Mouse (Mus musculus): ENCODE results near the gene Cilp2. TPM values are rescaled to one million over a fixed set of nuclear protein-coding genes. Genes with fewer than 3 reads are reported as not detected.
A peak's percentile ranks its signal among the peaks of the same experiment; 100 is the strongest.

Cilp2 gene
- polyA plus RNA-seq, 1 experiment from 2014 or later = 0.37 TPM

DNA sequence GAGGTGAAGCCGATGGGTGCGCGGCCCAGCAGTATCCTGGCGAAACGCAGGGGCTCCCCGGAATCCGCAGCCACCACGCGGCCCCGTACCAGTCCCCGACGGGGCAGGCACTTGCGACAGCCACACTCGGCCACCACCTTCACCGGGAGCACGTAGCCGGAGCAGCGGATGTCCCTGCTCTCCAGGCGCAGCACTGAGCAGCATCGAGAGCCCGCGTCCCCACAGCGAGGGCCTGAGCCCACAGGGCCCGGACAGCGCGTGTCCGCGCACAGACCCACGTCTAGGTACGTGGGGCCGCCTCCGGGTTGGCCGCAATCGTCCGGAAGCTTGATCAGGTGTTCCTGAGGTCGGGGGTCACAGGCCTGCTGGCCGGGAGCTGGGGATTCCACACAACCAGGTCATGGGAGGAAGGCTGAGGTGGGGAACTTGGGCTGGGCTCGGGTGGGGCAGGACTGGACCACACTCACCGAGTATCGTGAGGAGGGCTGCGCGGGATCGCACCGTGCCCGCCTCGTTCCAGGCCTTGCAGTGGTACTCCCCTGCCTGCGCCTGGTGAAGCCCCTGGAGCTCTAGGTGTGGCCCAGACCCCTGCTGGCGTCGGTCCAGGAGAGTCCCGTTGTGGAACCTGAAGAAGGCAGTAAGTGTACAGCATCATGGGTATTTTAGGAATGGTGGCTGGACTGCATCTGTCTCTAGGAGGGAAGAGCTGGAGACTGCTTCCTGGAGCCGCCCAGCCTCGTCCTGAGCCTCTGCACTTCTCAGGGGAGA, 4.5 kb downstream of the Cilp2 start:
- ATAC-seq (replicated peaks; ENCODE audit: insufficient number of reproducible peaks, insufficient read depth, low FRiP score, low read depth) = no peak
- Histone ChIP-seq H3K9me3 (replicated peaks) (no peaks in the 10 kb centered on the region), H3K27me3 (peaks cover 98% of the 10 kb centered on the region), H3K4me1 (replicated peaks) (peaks cover 41% of the 10 kb centered on the region), H3K27ac (no peak overlapping the region), H3K4me3 (peak overlapping the region; percentile 49), H3K4me2 (peak overlapping the region; percentile 64; the same call in 1 of the 2 replicates), H3K9ac (no peak overlapping the region), H3K36me3 (no peaks in the 10 kb centered on the region)
- WGBS = 20% methylated on average over 52 of the region's 52 CpGs

DNA sequence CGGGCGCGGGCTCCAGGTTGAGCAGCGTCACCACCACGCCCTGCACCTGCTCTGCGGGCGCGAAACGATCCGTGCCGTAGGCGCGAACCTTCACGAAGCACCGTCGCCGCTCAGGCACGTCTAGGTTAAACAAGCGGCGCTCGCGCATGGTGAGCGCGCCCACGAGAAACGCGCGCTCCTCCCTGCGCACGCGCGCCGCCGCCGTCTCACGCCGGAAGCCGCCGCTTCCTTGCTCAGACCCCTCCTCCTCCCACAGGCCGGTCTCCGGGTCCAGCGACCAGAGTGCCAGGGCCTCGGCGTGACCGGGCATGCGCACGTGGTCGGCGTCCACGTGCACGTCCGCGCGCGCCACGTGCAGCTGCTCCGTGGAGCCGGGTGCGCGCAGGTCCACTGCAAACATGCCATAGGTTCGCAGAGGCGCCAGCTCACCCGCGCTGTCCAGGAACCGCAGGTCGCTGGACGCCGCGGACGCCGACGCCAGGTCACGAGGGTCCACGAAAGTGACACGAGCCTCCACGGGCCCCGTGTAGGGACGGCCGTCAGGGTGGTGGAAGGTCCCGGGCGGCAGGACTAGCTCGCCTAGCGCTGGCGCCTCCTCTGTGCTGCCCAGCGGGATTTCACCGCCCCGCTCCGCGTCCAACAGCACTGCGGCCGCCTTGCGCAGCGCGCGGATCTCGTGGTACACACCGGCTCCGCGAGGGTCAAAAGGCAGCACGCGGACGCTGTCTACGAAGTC, 5.3 kb downstream of the Cilp2 start:
- peaks cover 97% of the 10 kb centered on the region for H3K27me3 ChIP-seq
- 8% methylated on average over 101 of the region's 103 CpGs for WGBS
- peak overlapping the region; percentile 49 for H3K4me3 ChIP-seq
- no peaks in the 10 kb centered on the region for H3K9me3 ChIP-seq (replicated peaks)
- no peaks in the 10 kb centered on the region for H3K36me3 ChIP-seq
- H3K27ac ChIP-seq = no peak overlapping the region
- H3K4me2 ChIP-seq = peak overlapping the region; percentile 64
- H3K4me1 ChIP-seq (replicated peaks) = peaks cover 33% of the 10 kb centered on the region
- ATAC-seq (replicated peaks; ENCODE audit: insufficient number of reproducible peaks, insufficient read depth, low FRiP score, low read depth) = no peak
- peak overlapping the region; percentile 48 for H3K9ac ChIP-seq

DNA sequence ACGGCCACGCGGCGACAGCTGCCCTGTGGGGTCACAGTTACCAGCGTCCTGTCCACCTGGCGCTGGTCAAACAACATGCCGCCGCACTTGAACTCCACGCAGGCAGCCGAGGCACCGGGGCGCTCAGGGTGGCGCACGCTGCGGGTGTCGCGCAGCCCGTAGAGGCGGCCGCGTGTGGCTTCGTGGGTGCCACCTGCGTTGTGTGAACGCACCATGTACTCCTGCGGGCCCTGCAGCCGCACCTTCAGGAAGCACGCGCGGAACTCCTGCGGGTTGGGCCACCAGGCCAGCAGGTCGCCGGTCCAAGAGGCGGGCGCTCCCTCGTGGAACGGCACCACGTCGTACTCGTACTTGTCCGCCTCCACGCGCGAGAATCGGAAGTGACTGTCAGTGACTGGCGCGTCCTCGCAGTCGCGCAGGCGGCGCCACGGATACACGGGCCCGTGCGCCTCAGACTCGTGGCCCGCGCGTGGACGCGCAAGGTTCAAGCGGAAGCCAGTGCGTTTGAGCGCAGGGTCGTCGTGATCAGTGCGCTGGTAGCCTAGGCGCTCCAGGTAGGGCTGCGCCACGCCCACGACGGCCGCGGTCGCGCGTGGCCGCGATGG, 6.1 kb downstream of the Cilp2 start:
- no peak for ATAC-seq (replicated peaks; ENCODE audit: insufficient number of reproducible peaks, insufficient read depth, low FRiP score, low read depth)
- Histone ChIP-seq H3K9ac (peak overlapping the region; percentile 48; the same call in 1 of the 2 replicates), H3K4me1 (replicated peaks) (peaks cover 24% of the 10 kb centered on the region), H3K9me3 (replicated peaks) (no peaks in the 10 kb centered on the region), H3K36me3 (no peaks in the 10 kb centered on the region), H3K27me3 (peaks cover 93% of the 10 kb centered on the region), H3K4me2 (peak overlapping the region; percentile 64), H3K4me3 (peak overlapping the region; percentile 49), H3K27ac (no peak overlapping the region)
- WGBS = 16% methylated on average over 79 of the region's 79 CpGs

DNA sequence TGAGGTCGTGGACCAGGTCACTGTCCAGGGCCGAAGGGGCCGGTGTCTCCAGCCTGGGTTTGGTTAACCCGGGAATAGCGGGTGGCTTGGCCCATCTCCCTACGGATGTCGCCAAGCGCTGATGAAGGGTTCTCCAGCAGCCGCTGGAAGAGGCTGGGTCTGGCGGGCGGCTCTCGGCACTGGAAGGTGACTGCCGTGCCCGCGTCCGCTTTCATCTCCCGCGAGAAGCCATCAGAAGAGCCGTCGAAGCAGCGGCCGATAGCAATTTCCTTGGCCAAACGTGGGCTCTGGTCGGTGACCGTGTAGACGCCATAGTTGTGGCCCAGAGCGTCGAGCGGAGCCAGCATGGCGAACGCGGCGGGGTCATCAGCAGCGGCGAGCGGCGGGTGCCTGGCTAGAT, 6.6 kb downstream of the Cilp2 start:
- Histone ChIP-seq H3K4me1 (replicated peaks) (peaks cover 20% of the 10 kb centered on the region), H3K4me2 (peak overlapping the region; percentile 64), H3K27me3 (peaks cover 88% of the 10 kb centered on the region), H3K9ac (no peak overlapping the region), H3K27ac (no peak overlapping the region), H3K36me3 (no peaks in the 10 kb centered on the region), H3K4me3 (peak overlapping the region; percentile 49), H3K9me3 (replicated peaks) (no peaks in the 10 kb centered on the region)
- WGBS = 12% methylated on average over 37 of the region's 37 CpGs
- no peak for ATAC-seq (replicated peaks; ENCODE audit: insufficient number of reproducible peaks, insufficient read depth, low FRiP score, low read depth)

DNA sequence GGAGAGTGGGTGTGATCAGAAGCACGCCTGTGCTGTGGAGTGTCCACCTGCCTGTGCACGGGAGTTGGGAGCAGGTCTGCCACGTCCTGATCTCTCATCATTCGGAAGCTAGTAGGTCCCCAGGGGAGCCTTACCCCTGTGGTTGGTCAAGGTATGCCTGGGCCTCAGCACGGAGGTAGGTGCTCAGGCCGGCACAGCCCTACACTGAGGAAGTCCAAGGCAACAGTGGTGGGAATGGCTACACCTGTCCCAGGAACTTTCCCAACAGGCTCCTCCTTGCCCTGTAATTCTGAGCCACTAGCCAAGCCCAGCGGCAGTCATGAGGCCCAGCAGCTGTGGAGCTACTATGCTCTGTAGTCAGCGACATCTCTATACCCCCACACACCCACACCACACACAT, 7.8 kb downstream of the Cilp2 start:
- Histone ChIP-seq H3K9me3 (replicated peaks) (no peaks in the 10 kb centered on the region), H3K4me2 (no peak overlapping the region), H3K36me3 (no peaks in the 10 kb centered on the region), H3K27me3 (peaks cover 77% of the 10 kb centered on the region), H3K4me3 (no peak overlapping the region), H3K4me1 (replicated peaks) (peaks cover 18% of the 10 kb centered on the region), H3K9ac (no peak overlapping the region), H3K27ac (no peak overlapping the region)
- WGBS = 64% methylated on average over 8 of the region's 8 CpGs
- no peak for ATAC-seq (replicated peaks; ENCODE audit: insufficient number of reproducible peaks, insufficient read depth, low FRiP score, low read depth)

DNA sequence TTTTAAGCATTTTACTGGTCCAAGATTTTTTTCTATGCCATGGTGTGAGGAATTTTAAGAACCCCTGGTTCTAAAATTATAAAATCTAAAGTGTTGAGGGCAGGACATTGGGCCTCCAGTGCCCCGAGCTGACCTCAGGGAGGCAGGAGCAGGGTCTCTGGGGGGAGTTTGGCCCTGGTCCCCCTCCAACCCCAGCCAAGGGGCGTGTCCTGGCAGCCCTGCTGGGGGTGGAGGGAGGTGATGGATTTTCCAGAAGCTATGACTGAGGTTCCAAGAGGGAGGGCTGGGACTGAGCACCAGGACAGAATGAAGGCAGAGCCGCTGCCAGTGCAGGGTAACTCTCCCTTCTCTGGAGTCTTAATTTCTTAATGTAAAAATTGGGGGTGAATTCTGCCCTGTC, 9.5 kb downstream of the Cilp2 start:
- Histone ChIP-seq H3K4me3 (no peak overlapping the region), H3K9me3 (replicated peaks) (no peaks in the 10 kb centered on the region), H3K27ac (no peak overlapping the region), H3K27me3 (peaks cover 63% of the 10 kb centered on the region), H3K36me3 (no peaks in the 10 kb centered on the region), H3K9ac (no peak overlapping the region), H3K4me2 (no peak overlapping the region), H3K4me1 (replicated peaks) (peaks cover 18% of the 10 kb centered on the region)
- no peak for ATAC-seq (replicated peaks; ENCODE audit: insufficient number of reproducible peaks, insufficient read depth, low FRiP score, low read depth)
- 56% methylated on average over 3 of the region's 3 CpGs for WGBS

DNA sequence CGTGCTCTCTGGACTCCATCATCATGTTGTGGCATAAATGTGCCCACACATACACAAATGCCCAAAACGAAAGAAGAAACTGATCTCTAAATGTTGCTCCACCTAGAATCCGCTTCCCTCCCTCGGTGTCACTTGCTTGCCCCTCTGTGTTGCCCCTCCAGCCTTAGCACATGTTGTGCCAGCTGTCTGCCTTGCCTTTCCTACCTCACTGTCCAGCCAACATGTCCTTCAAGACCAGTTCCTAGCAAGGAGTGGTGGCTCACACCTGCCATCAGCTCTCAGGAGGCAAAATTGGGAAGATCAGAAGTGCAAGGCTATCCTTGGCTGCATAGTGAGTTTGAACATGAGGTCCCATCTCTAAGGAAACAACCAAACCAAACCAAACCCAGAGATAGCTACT, 10.1 kb downstream of the Cilp2 start:
- H3K27me3 ChIP-seq = peaks cover 59% of the 10 kb centered on the region
- 81% methylated on average over 4 of the region's 4 CpGs for WGBS
- H3K27ac ChIP-seq = no peak overlapping the region

DNA sequence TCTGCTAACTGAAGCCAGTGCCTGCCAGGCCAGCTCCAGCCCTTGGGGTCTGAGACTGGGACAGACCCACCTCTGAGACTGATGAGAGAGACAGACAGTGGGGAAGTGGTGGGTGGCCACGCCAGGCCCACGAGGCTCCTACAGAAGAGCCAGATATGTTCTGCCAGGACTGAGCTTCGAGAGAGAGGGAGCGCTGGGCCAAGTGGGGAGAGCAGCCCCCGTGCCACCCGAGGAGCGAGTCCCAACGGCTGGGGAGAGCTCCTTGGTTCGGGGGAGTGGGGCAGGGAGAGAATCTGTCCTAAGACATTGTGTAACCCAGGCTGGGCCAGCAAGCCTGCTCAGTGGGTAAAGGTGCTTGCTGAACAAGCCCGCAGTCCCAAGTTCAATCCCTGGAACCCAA, 10.5 kb downstream of the Cilp2 start:
- H3K9me3 ChIP-seq (replicated peaks) = no peaks in the 10 kb centered on the region
- peaks cover 54% of the 10 kb centered on the region for H3K27me3 ChIP-seq

More for the DNA sequence above, 10.1 kb downstream of the Cilp2 start:
- no peak overlapping the region for H3K4me3 ChIP-seq
- ATAC-seq (replicated peaks; ENCODE audit: insufficient number of reproducible peaks, insufficient read depth, low FRiP score, low read depth) = no peak
- no peak overlapping the region for H3K9ac ChIP-seq
- no peaks in the 10 kb centered on the region for H3K9me3 ChIP-seq (replicated peaks)
- H3K36me3 ChIP-seq = no peaks in the 10 kb centered on the region
- H3K4me1 ChIP-seq (replicated peaks) = peaks cover 15% of the 10 kb centered on the region
- H3K4me2 ChIP-seq = no peak overlapping the region

DNA sequence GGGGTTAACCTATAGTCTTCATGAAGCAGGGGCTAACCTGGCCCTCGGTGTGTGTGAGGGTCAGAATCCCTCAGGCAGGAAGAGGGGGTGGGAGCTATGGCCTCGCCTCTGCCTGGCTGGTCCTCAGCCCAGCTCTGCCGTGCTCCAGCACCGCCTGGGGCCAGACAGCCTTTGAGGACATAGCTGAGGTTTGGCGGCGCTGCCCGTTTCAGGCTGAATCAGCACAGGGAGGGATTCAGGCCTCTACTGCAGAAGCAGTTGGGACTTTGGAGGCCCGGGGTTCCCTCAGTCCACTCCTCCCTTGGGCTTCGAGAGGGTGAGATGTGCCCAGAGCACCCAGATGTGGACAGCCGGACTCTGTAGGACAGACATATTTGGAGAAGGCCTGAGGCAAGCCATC, 11.4 kb downstream of the Cilp2 start:
- H3K4me1 ChIP-seq (replicated peaks) = peaks cover 2% of the 10 kb centered on the region
- no peak; the same call in 1 of the 2 replicates for ATAC-seq (replicated peaks; ENCODE audit: insufficient number of reproducible peaks, insufficient read depth, low FRiP score, low read depth)
- H3K9ac ChIP-seq = no peak overlapping the region
- H3K4me2 ChIP-seq = no peak overlapping the region
- no peaks in the 10 kb centered on the region for H3K9me3 ChIP-seq (replicated peaks)
- H3K36me3 ChIP-seq = no peaks in the 10 kb centered on the region
- 41% methylated on average over 10 of the region's 10 CpGs for WGBS
- H3K4me3 ChIP-seq = no peak overlapping the region
- peaks cover 49% of the 10 kb centered on the region for H3K27me3 ChIP-seq
- H3K27ac ChIP-seq = no peak overlapping the region

More for the DNA sequence above, 10.5 kb downstream of the Cilp2 start:
- H3K4me3 ChIP-seq = no peak overlapping the region
- H3K27ac ChIP-seq = no peak overlapping the region
- peaks cover 11% of the 10 kb centered on the region for H3K4me1 ChIP-seq (replicated peaks)
- no peak overlapping the region for H3K4me2 ChIP-seq
- no peaks in the 10 kb centered on the region for H3K36me3 ChIP-seq
- H3K9ac ChIP-seq = no peak overlapping the region
- WGBS = 76% methylated on average over 10 of the region's 10 CpGs
- ATAC-seq (replicated peaks; ENCODE audit: insufficient number of reproducible peaks, insufficient read depth, low FRiP score, low read depth) = no peak

DNA sequence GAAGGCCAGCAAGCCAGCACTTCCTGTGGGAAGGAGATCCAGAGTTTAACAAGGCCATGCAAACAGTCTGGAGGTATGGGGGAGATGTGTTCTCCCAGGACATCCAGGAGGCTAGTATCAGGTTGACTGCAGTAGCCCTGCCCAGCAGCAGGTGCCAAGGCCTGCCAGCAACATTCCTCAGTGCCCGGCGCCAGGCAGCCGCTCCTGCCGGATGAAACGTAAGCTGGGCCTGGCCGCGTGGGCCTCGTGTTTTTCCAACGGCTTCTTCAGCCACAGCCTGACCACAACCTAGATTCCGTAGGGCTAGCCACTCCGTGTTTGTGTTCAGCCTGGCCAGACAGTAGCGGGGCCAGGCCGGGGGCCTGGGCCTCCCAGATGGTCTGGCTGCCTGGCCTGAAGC, 12.8 kb downstream of the Cilp2 start:
- Histone ChIP-seq H3K4me1 (replicated peaks) (no peaks in the 10 kb centered on the region; the same call in 1 of the 2 replicates), H3K27me3 (peaks cover 35% of the 10 kb centered on the region), H3K4me3 (no peak overlapping the region), H3K9me3 (replicated peaks) (no peaks in the 10 kb centered on the region), H3K36me3 (no peaks in the 10 kb centered on the region), H3K27ac (no peak overlapping the region), H3K9ac (no peak overlapping the region), H3K4me2 (no peak overlapping the region)
- ATAC-seq (replicated peaks; ENCODE audit: insufficient number of reproducible peaks, insufficient read depth, low FRiP score, low read depth) = no peak
- 71% methylated on average over 13 of the region's 13 CpGs for WGBS

DNA sequence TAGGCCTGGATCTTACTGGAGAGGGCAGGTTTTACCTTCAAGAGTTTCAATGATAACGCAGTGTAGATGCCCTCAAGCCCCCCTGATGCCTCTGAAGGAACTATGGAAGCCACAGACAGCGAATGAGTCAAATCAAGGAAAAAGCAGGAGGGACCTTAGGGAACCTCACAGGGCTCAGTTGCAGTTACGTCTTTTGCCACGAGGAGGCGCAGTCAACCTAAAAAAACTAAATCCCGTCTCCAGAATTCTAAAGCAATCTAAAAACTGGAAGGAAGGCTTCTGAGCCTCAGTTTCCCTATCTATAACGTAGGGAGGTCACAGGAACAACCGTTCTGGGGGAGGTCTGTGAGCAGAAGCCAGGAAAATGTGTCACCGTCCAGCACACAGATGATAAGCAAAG, 13.3 kb downstream of the Cilp2 start:
- no peaks in the 10 kb centered on the region for H3K9me3 ChIP-seq (replicated peaks)
- no peaks in the 10 kb centered on the region for H3K36me3 ChIP-seq
- no peak for ATAC-seq (replicated peaks; ENCODE audit: insufficient number of reproducible peaks, insufficient read depth, low FRiP score, low read depth)
- peaks cover 30% of the 10 kb centered on the region for H3K27me3 ChIP-seq
- no peaks in the 10 kb centered on the region; the same call in 1 of the 2 replicates for H3K4me1 ChIP-seq (replicated peaks)
- H3K4me2 ChIP-seq = no peak overlapping the region
- no peak overlapping the region for H3K9ac ChIP-seq
- WGBS = 11% methylated on average over 9 of the region's 9 CpGs
- H3K27ac ChIP-seq = no peak overlapping the region
- H3K4me3 ChIP-seq = no peak overlapping the region

All from heart, embryonic 15.5 days (tissue).